Mouse (Mus musculus) limb, embryonic 11.5 days (tissue): ENCODE measurements around the gene Ost4. TPM values are rescaled to one million over a fixed set of nuclear protein-coding genes. Genes with fewer than 3 reads are reported as not detected.
A peak's percentile ranks its signal among the peaks of the same experiment; 100 is the strongest.

Source experiments
- ATAC-seq: fragments of 200-750 bp; cut with Nextera tagmentation; 2 replicates; pipeline ENCODE4 v1.8.0; 2017; ENCODE audit warnings: low read depth; ENCODE audit not compliant: insufficient number of reproducible peaks, low FRiP score, low TSS enrichment
- DNase-seq: peaks from one replicate; pipeline ENCODE4 v3.0.0-alpha.2; 2015; ENCODE audit warnings: low spot score
- H3K27ac ChIP-seq: fragments of 300-500 bp; sonication (generic); replicated peaks from 2 replicates; pipeline ENCODE4 v1.5.1; 2014; ENCODE audit warnings: low read depth, mild to moderate bottlenecking, low read length
- H3K27me3 ChIP-seq: fragments of 300-500 bp; sonication (generic); 2 replicates; pipeline ENCODE4 v1.6.1; 2014; ENCODE audit warnings: mild to moderate bottlenecking, low read length, mixed read lengths; ENCODE audit not compliant: control insufficient read depth, insufficient read depth
- H3K36me3 ChIP-seq: fragments of 300-500 bp; sonication (generic); 2 replicates; pipeline ENCODE4 v1.6.1; 2014; ENCODE audit warnings: mild to moderate bottlenecking, low read length, moderate library complexity, mixed read lengths; ENCODE audit not compliant: control insufficient read depth, insufficient read depth
- H3K4me1 ChIP-seq: fragments of 300-500 bp; sonication (generic); 2 replicates; pipeline ENCODE4 v1.6.1; 2014; ENCODE audit warnings: low read length, mixed read lengths; ENCODE audit not compliant: control insufficient read depth, insufficient read depth
- H3K4me2 ChIP-seq: fragments of 300-500 bp; sonication (generic); 2 replicates; pipeline ENCODE4 v1.6.1; 2014; ENCODE audit warnings: low read depth, mild to moderate bottlenecking, moderate library complexity; ENCODE audit not compliant: severe bottlenecking
- H3K4me3 ChIP-seq: fragments of 300-500 bp; sonication (generic); 2 replicates; pipeline ENCODE4 v1.5.1; 2014; ENCODE audit warnings: low read depth, low read length
- H3K9ac ChIP-seq: fragments of 300-500 bp; sonication (generic); 2 replicates; pipeline ENCODE4 v1.6.1; 2014; ENCODE audit warnings: mild to moderate bottlenecking, low read length
- H3K9me3 ChIP-seq: fragments of 300-500 bp; sonication (generic); 2 replicates; pipeline ENCODE4 v1.6.1; 2016; ENCODE audit warnings: low read length; ENCODE audit not compliant: control insufficient read depth
- WGBS: fragments of 180-500 bp; shearing (Covaris S2); extraction: QIAGEN DNeasy Blood & Tissue Kit; methylation state at CpG from one replicate; pipeline ENCODE4 v1.1.7; 2014; 5-methylcytosine and 5-hydroxymethylcytosine counted together
- polyA plus RNA-seq: library from polyadenylated mRNA; unstranded; fragments of >200 nt; fragmentation: Nextera tagmentation; extraction: Ambion mirVana; gene quantifications from 2 replicates; pipeline ENCODE4 v1.2.1, GENCODE M21; 2014

Gene Ost4
- polyA plus RNA-seq, 1 experiment from 2014 or later: 395 TPM

GRCm38 (mm10) chr5:30909300-30909659, 1.7 kb upstream of the Ost4 start:
- H3K9ac ChIP-seq: no peak overlapping the region; the same call in 1 of the 2 replicates
- H3K4me2 ChIP-seq: no peak overlapping the region

GRCm38 (mm10) chr5:30908426-30909299, 1.1 kb upstream of the Ost4 start:
- H3K4me3 ChIP-seq: peak overlapping the region; percentile 76
- DNase-seq (peak; percentile 70), ATAC-seq (no peak)
- no peaks in the 10 kb centered on the region for H3K9me3 ChIP-seq
- H3K36me3 ChIP-seq: peaks cover 10% of the 10 kb centered on the region
- WGBS: 25% methylated on average over 13 of the region's 13 CpGs
- H3K27me3 ChIP-seq: no peaks in the 10 kb centered on the region
- H3K4me2 ChIP-seq: peak overlapping the region; percentile 94
- peaks cover 48% of the 10 kb centered on the region for H3K4me1 ChIP-seq
- H3K27ac ChIP-seq: peak overlapping the region; percentile 96
- peak overlapping the region; percentile 69; the same call in 1 of the 2 replicates for H3K9ac ChIP-seq

More at GRCm38 (mm10) chr5:30909300-30909659, 1.7 kb upstream of the Ost4 start:
- H3K36me3 ChIP-seq: peaks cover 10% of the 10 kb centered on the region
- DNase-seq: no peak
- 13% methylated on average over 7 of the region's 7 CpGs for WGBS
- no peaks in the 10 kb centered on the region for H3K27me3 ChIP-seq
- H3K4me1 ChIP-seq: peaks cover 49% of the 10 kb centered on the region
- H3K27ac ChIP-seq: peak overlapping the region; percentile 96
- ATAC-seq: no peak
- no peaks in the 10 kb centered on the region for H3K9me3 ChIP-seq
- H3K4me3 ChIP-seq: no peak overlapping the region

- no peak overlapping the region for H3K4me2 ChIP-seq
- no peak overlapping the region for H3K4me3 ChIP-seq
- no peak for ATAC-seq
- H3K27me3 ChIP-seq: no peaks in the 10 kb centered on the region
- H3K9ac ChIP-seq: no peak overlapping the region
- 93% methylated on average over 5 of the region's 5 CpGs for WGBS
- peaks cover 19% of the 10 kb centered on the region for H3K36me3 ChIP-seq
- H3K9me3 ChIP-seq: no peaks in the 10 kb centered on the region
- H3K27ac ChIP-seq: no peak overlapping the region
- peaks cover 6% of the 10 kb centered on the region; the same call in 1 of the 2 replicates for H3K4me1 ChIP-seq
- no peak for DNase-seq
These were observed 5.7 kb downstream of the Ost4 start for GRCm38 (mm10) chr5:30901860-30902259.

- ATAC-seq: no peak
- no peak for DNase-seq
- H3K9ac ChIP-seq: peak overlapping the region; percentile 80
- no peak overlapping the region for H3K27ac ChIP-seq
- H3K27me3 ChIP-seq: no peaks in the 10 kb centered on the region
- H3K9me3 ChIP-seq: no peaks in the 10 kb centered on the region
- H3K4me2 ChIP-seq: peak overlapping the region; percentile 75; the same call in 1 of the 2 replicates
- H3K4me3 ChIP-seq: peak overlapping the region; percentile 58
- peaks cover 6% of the 10 kb centered on the region for H3K4me1 ChIP-seq
- 85% methylated on average over 7 of the region's 7 CpGs for WGBS
- H3K36me3 ChIP-seq: peaks cover 29% of the 10 kb centered on the region; the same call in 1 of the 2 replicates
These were observed 17.2 kb downstream of the Ost4 start for GRCm38 (mm10) chr5:30890375-30890774.

- H3K9ac ChIP-seq: peak overlapping the region; percentile 80
- peaks cover 6% of the 10 kb centered on the region for H3K4me1 ChIP-seq
- peak overlapping the region; percentile 75 for H3K4me2 ChIP-seq
- peak overlapping the region; percentile 58 for H3K4me3 ChIP-seq
- 2% methylated on average over 37 of the region's 42 CpGs for WGBS
- H3K27me3 ChIP-seq: no peaks in the 10 kb centered on the region
- H3K9me3 ChIP-seq: no peaks in the 10 kb centered on the region
- no peak; the same call in none of the 2 replicates for ATAC-seq
- peak overlapping the region; percentile 89 for H3K27ac ChIP-seq
- DNase-seq: peak; percentile 89
- H3K36me3 ChIP-seq: peaks cover 22% of the 10 kb centered on the region; the same call in 1 of the 2 replicates
These were observed 18.4 kb downstream of the Ost4 start for GRCm38 (mm10) chr5:30889088-30889754.

GRCm38 (mm10) chr5:30888337-30889087, 19.1 kb downstream of the Ost4 start, which contains the start of gene Agbl5:
Gene Agbl5 (plus strand): TSS chr5:30888694.
- 0% methylated on average over 38 of the region's 42 CpGs for WGBS

GRCm38 (mm10) chr5:30887858-30888336, 19.7 kb downstream of the Ost4 start:
- Histone ChIP-seq H3K27me3 (no peaks in the 10 kb centered on the region), H3K27ac (peak overlapping the region; percentile 89), H3K36me3 (peaks cover 13% of the 10 kb centered on the region; the same call in 1 of the 2 replicates), H3K9me3 (no peaks in the 10 kb centered on the region), H3K4me3 (peak overlapping the region; percentile 58), H3K4me1 (peaks cover 6% of the 10 kb centered on the region), H3K4me2 (peak overlapping the region; percentile 75), H3K9ac (peak overlapping the region; percentile 80)
- ATAC-seq: peak; percentile 85
- WGBS: under 1% methylated on average over 28 of the region's 28 CpGs
- DNase-seq: peak; percentile 100

More at GRCm38 (mm10) chr5:30888337-30889087, 19.1 kb downstream of the Ost4 start, which contains the start of gene Agbl5:
- peak within 1 kb of the TSS; percentile 89 for H3K27ac ChIP-seq
- H3K4me2 ChIP-seq: peak within 1 kb of the TSS; percentile 75
- H3K4me3 ChIP-seq: peak within 1 kb of the TSS; percentile 58
- H3K4me1 ChIP-seq: peaks cover 6% of the 10 kb centered on the region
- ATAC-seq (peak; percentile 89), DNase-seq (peak; percentile 98)
- H3K9me3 ChIP-seq: no peaks in the 10 kb centered on the region
- H3K36me3 ChIP-seq: peaks cover 18% of the 10 kb centered on the region; the same call in 1 of the 2 replicates
- no peaks in the 10 kb centered on the region for H3K27me3 ChIP-seq
- peak within 1 kb of the TSS; percentile 80 for H3K9ac ChIP-seq
